Mouse (Mus musculus) MEL (cell line): ENCODE data around the gene Fgfr2. TPM values are rescaled to one million over a fixed set of nuclear protein-coding genes. Genes with fewer than 3 reads are reported as not detected.

ENCODE experiments used
- DNase-seq: peaks from one replicate; pipeline ENCODE4 v3.0.0; 2011; ENCODE audit warnings: low read depth, low spot score
- H3K27ac ChIP-seq: 2 replicates; pipeline ENCODE4 v1.5.1; 2012; ENCODE audit warnings: low read depth, mild to moderate bottlenecking, control low read depth, low read length, moderate library complexity; ENCODE audit not compliant: control insufficient read depth
- H3K27me3 ChIP-seq, 2 experiments: fragments of 150-350 bp in 1 of 2; sonication (generic) in 1 of 2; 2 replicates each; pipeline ENCODE4 v1.6.1; 2012; ENCODE audit warnings: low read length in 2 of 2, mild to moderate bottlenecking in 2 of 2, improper control_type of control experiment in 1 of 2, moderate library complexity in 1 of 2; ENCODE audit not compliant: insufficient read depth in 2 of 2, control insufficient read depth in 1 of 2
- H3K36me3 ChIP-seq, 2 experiments: 2 replicates each; pipeline ENCODE4 v1.6.1; 2012 to 2014; ENCODE audit warnings: low read length in 2 of 2, improper control_type of control experiment in 1 of 2, inconsistent platforms in 1 of 2, mild to moderate bottlenecking in 1 of 2; ENCODE audit not compliant: insufficient read depth in 2 of 2, control insufficient read depth in 1 of 2
- H3K4me1 ChIP-seq, 2 experiments: fragments of 150-350 bp in 1 of 2; sonication (generic) in 1 of 2; 2 replicates each; pipeline ENCODE4 v1.6.1; 2012; ENCODE audit warnings: low read length in 2 of 2, improper control_type of control experiment in 1 of 2, mild to moderate bottlenecking in 1 of 2; ENCODE audit not compliant: insufficient read depth in 2 of 2, control insufficient read depth in 1 of 2
- H3K4me3 ChIP-seq, 2 experiments: fragments of 150-350 bp in 1 of 2; sonication (generic) in 1 of 2; 2 replicates each; pipeline ENCODE4 v1.5.1; 2012; ENCODE audit warnings: low read depth in 2 of 2, low read length in 2 of 2, mild to moderate bottlenecking in 2 of 2, moderate library complexity in 2 of 2, control low read depth in 1 of 2, improper control_type of control experiment in 1 of 2; ENCODE audit not compliant: control insufficient read depth in 1 of 2, insufficient read depth in 1 of 2
- H3K79me2 ChIP-seq: 2 replicates; pipeline ENCODE4 v1.6.1; 2012; ENCODE audit warnings: mild to moderate bottlenecking, low read length, moderate library complexity; ENCODE audit not compliant: control insufficient read depth, poor library complexity, insufficient read depth
- H3K9ac ChIP-seq: 2 replicates; pipeline ENCODE4 v1.6.1; 2012; ENCODE audit warnings: low read depth, mild to moderate bottlenecking, control low read depth, low read length, moderate library complexity; ENCODE audit not compliant: control insufficient read depth, poor library complexity, severe bottlenecking
- H3K9me3 ChIP-seq: fragments of 150-350 bp; sonication (generic); replicated peaks from 2 replicates; pipeline ENCODE4 v1.6.1; 2012; ENCODE audit warnings: mild to moderate bottlenecking, low read length, improper control_type of control experiment, moderate library complexity; ENCODE audit not compliant: insufficient read depth
- BHLHE40 ChIP-seq: IDR thresholded peaks from 2 replicates; pipeline ENCODE4 v1.6.1; 2012; ENCODE audit warnings: low read depth, mild to moderate bottlenecking, inconsistent platforms, low read length, improper control_type of control experiment, borderline replicate concordance
- CHD2 ChIP-seq: IDR thresholded peaks from 2 replicates; pipeline ENCODE4 v1.6.1; 2011; ENCODE audit warnings: low read length, improper control_type of control experiment
- CTCF ChIP-seq, 3 experiments: IDR thresholded peaks in 2 of 3; conservative IDR thresholded peaks in 1 of 3; 2 replicates each; pipeline ENCODE4 v1.5.1; 2011 to 2012; ENCODE audit warnings: low read length in 3 of 3, low read depth in 2 of 3, mild to moderate bottlenecking in 2 of 3, improper control_type of control experiment in 1 of 3, inconsistent platforms in 1 of 3, mixed read lengths in 1 of 3, moderate library complexity in 1 of 3; ENCODE audit not compliant: control insufficient read depth in 1 of 3, insufficient read depth in 1 of 3, poor library complexity in 1 of 3, severe bottlenecking in 1 of 3
- E2F4 ChIP-seq: IDR thresholded peaks from 2 replicates; pipeline ENCODE4 v1.6.1; 2011; ENCODE audit warnings: low read depth, low read length, improper control_type of control experiment, borderline replicate concordance
- ELF1 ChIP-seq: IDR thresholded peaks from 2 replicates; pipeline ENCODE4 v1.6.1; 2014; ENCODE audit warnings: low read depth, mild to moderate bottlenecking, inconsistent platforms, low read length, improper control_type of control experiment, moderate library complexity
- EP300 ChIP-seq, 2 experiments: IDR thresholded peaks; 2 replicates each; pipeline ENCODE4 v1.6.1; 2011; ENCODE audit warnings: improper control_type of control experiment in 2 of 2, low read length in 2 of 2, low read depth in 1 of 2, mild to moderate bottlenecking in 1 of 2
- ETS1 ChIP-seq: IDR thresholded peaks from 2 replicates; pipeline ENCODE4 v1.6.1; 2012; ENCODE audit warnings: low read depth, mild to moderate bottlenecking, inconsistent platforms, low read length, improper control_type of control experiment, moderate library complexity
- GABPA ChIP-seq: IDR thresholded peaks from 2 replicates; pipeline ENCODE4 v1.6.1; 2012; ENCODE audit warnings: low read depth, mild to moderate bottlenecking, inconsistent platforms, low read length, improper control_type of control experiment, moderate library complexity
- JUND ChIP-seq: IDR thresholded peaks from 2 replicates; pipeline ENCODE4 v1.6.1; 2011; ENCODE audit warnings: low read depth, mild to moderate bottlenecking, improper control_type of control experiment, low read length
- MAFK ChIP-seq: IDR thresholded peaks from 2 replicates; pipeline ENCODE4 v1.6.1; 2011; ENCODE audit warnings: low read depth, mild to moderate bottlenecking, low read length, improper control_type of control experiment, borderline replicate concordance
- MXI1 ChIP-seq: IDR thresholded peaks from 2 replicates; pipeline ENCODE4 v1.6.1; 2011; ENCODE audit warnings: mild to moderate bottlenecking, low read depth, low read length, improper control_type of control experiment
- MYB ChIP-seq: IDR thresholded peaks from 2 replicates; pipeline ENCODE4 v1.6.1; 2011; ENCODE audit warnings: mild to moderate bottlenecking, low read depth, low read length, improper control_type of control experiment
- MYC ChIP-seq: IDR thresholded peaks from 2 replicates; pipeline ENCODE4 v1.6.1; 2011; ENCODE audit warnings: low read depth, mild to moderate bottlenecking, low read length, improper control_type of control experiment, moderate library complexity
- NELFE ChIP-seq: IDR thresholded peaks from 2 replicates; pipeline ENCODE4 v1.6.1; 2011; ENCODE audit warnings: low read depth, low read length, improper control_type of control experiment
- POLR2AphosphoS2 ChIP-seq: IDR thresholded peaks from 2 replicates; pipeline ENCODE4 v1.6.1; 2011; ENCODE audit warnings: low read length, improper control_type of control experiment
- SMC3 ChIP-seq: IDR thresholded peaks from 2 replicates; pipeline ENCODE4 v1.6.1; 2011; ENCODE audit warnings: low read depth, low read length, improper control_type of control experiment
- TCF12 ChIP-seq: IDR thresholded peaks from 2 replicates; pipeline ENCODE4 v1.6.1; 2014; ENCODE audit warnings: low read depth, mild to moderate bottlenecking, inconsistent platforms, low read length, improper control_type of control experiment, moderate library complexity
- UBTF ChIP-seq: IDR thresholded peaks from 2 replicates; pipeline ENCODE4 v1.6.1; 2012; ENCODE audit warnings: low read depth, mild to moderate bottlenecking, inconsistent platforms, low read length, improper control_type of control experiment, moderate library complexity, borderline replicate concordance; ENCODE audit not compliant: insufficient read depth
- USF2 ChIP-seq, 2 experiments: IDR thresholded peaks; 2 replicates each; pipeline ENCODE4 v1.6.1; 2011 to 2012; ENCODE audit warnings: improper control_type of control experiment in 2 of 2, low read length in 2 of 2, borderline replicate concordance in 1 of 2, inconsistent platforms in 1 of 2, low read depth in 1 of 2, mild to moderate bottlenecking in 1 of 2; ENCODE audit not compliant: insufficient read depth in 1 of 2
- ZC3H11A ChIP-seq: IDR thresholded peaks from 2 replicates; pipeline ENCODE4 v1.6.1; 2012; ENCODE audit warnings: low read depth, mild to moderate bottlenecking, inconsistent platforms, low read length, improper control_type of control experiment
- ZKSCAN1 ChIP-seq: IDR thresholded peaks from 2 replicates; pipeline ENCODE4 v1.6.1; 2012; ENCODE audit warnings: low read depth, mild to moderate bottlenecking, inconsistent platforms, low read length, improper control_type of control experiment, moderate library complexity
- ZMIZ1 ChIP-seq: IDR thresholded peaks from 2 replicates; pipeline ENCODE4 v1.6.1; 2012; ENCODE audit warnings: low read depth, mild to moderate bottlenecking, inconsistent platforms, low read length, improper control_type of control experiment, moderate library complexity
- polyA plus RNA-seq, 2 experiments: library from polyadenylated mRNA; stranded (reverse) in 1 of 2; unstranded in 1 of 2; fragments of >175 nt in 1 of 2; fragments of >200 nt in 1 of 2; gene quantifications; 2 replicates each; pipeline versions ENCODE4 v1.2.1 to v1.2.4; 2012; ENCODE audit warnings: low replicate concordance in 2 of 2, low read depth in 1 of 2; ENCODE audit not compliant: insufficient read length in 2 of 2, insufficient read depth in 1 of 2, missing spikeins in 1 of 2
- total RNA-seq: library from RNA; depleted of rRNA; stranded (reverse); fragments of 300-350 nt; gene quantifications from 2 replicates; pipeline ENCODE4 v1.2.3, GENCODE M21; 2012

Fgfr2 gene
- total and polyA plus RNA-seq, 3 experiments: not detected

DNA sequence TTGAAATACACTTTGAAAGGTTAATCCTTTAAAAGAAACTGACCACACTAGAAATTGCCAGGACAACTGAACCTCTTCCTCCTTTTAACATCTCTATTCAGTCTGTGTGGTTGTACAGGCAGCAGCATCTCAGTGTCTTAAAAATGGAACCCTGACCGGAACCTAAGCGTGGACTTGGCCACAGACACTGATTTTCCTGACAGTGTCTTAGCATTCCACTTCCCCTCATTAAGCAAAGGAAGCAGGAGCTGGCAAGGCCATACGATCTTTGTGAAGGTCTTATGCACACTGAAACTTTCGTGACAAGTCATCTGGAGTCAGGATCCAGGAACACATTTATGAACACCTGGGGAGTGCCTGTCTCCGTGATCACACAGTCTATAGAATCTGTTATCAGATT is 339.0 kb downstream of the Fgfr2 start:
- Histone ChIP-seq H3K36me3 (no peaks in the 10 kb centered on the region; a peak in 1 of 4 replicates), H3K9ac (no peak overlapping the region), H3K27ac (no peak overlapping the region), H3K27me3 (no peaks in the 10 kb centered on the region), H3K4me1 (no peaks in the 10 kb centered on the region), H3K9me3 (no peaks in the 10 kb centered on the region), H3K4me3 (no peak overlapping the region), H3K79me2 (no peaks in the 10 kb centered on the region)
- no peak for DNase-seq
- TF ChIP-seq MYB (no peak), ETS1 (no peak), CTCF (IDR thresholded peaks at IDR 0.05 in 2 of 3, conservative IDR thresholded peaks at IDR 0.05 in 1 of 3; ENCODE audit: control insufficient read depth in 1 of 3, insufficient read depth in 1 of 3, low read depth in 2 of 3, low read length in 3 of 3, poor library complexity in 1 of 3, severe bottlenecking in 1 of 3) (no peak), TCF12 (no peak), ZKSCAN1 (no peak), BHLHE40 (no peak), MAFK (no peak), SMC3 (no peak), GABPA (no peak), EP300 (IDR thresholded peaks at IDR 0.05; ENCODE audit: low read depth in 1 of 2, low read length in 2 of 2) (no peak), CHD2 (no peak), ZC3H11A (no peak), USF2 (IDR thresholded peaks at IDR 0.05; ENCODE audit: borderline replicate concordance in 1 of 2, insufficient read depth in 1 of 2, low read depth in 1 of 2, low read length in 2 of 2) (no peak), MYC (no peak)

DNA sequence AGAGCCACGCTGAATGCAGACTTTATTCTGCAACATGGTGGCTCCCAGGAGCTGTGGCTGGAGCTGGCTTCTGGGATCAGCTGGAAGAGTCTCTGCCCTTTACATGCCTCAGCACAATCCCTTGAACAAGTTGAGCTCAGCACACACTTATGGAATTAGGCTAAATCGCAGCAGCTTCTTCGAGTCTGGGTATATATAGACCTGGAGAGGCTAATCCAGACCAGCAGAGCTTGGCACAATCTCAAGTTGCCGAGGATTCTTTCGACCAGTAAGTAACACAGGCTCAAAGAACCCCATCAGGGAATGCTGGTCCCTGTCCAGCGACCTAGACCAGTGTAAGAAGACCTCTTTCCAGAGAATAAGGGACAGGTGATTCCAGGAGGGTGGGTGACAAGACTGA is 341.3 kb downstream of the Fgfr2 start:
- Histone ChIP-seq H3K4me1 (no peaks in the 10 kb centered on the region), H3K9me3 (no peaks in the 10 kb centered on the region), H3K27me3 (no peaks in the 10 kb centered on the region)
- TF ChIP-seq POLR2AphosphoS2: no peak
- TF ChIP-seq NELFE: no peak
- TF ChIP-seq E2F4: no peak
- no peak for TF ChIP-seq UBTF
- no peak for TF ChIP-seq ELF1
- TF ChIP-seq ZMIZ1: no peak
- no peak for TF ChIP-seq MXI1
- TF ChIP-seq JUND: no peak
- TF ChIP-seq, all 39 proteins: peak for 0
- Histone ChIP-seq H3K79me2 (no peaks in the 10 kb centered on the region), H3K9ac (no peak overlapping the region), H3K36me3 (no peaks in the 10 kb centered on the region; a peak in 1 of 4 replicates), H3K27ac (no peak overlapping the region), H3K4me3 (no peak overlapping the region)
- no peak for DNase-seq
